Mouse (Mus musculus): ENCODE results near the gene Fmn2. TPM values are rescaled to one million over a fixed set of nuclear protein-coding genes. Genes with fewer than 3 reads are reported as not detected.

The Fmn2 gene
- total and polyA plus RNA-seq, 3 experiments, result not detected

DNA sequence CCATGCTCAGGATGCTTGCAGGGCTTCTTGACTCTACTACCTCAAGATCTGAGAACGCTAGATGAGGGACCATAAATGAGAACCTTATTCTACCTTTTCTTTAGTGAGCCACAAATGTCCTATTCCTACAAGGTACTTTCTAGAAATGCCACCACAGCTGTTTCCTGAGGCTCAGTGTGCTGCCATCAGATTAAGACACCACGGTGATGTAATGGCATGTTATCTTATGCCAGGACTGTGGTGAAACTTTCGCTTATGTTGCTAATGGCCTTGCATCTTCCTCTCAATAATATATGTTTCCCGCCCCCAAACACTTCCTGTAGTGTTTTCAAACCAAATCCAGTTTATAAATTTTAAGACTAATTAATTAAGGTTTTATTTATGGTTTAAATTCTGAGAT, 154.9 kb downstream of the Fmn2 start:
- Histone ChIP-seq H3K4me3 (ENCODE audit: low read depth, low read length) (no peak overlapping the region), H3K36me3 (replicated peaks) (no peaks in the 10 kb centered on the region), H3K9me3 (replicated peaks) (peaks cover 17% of the 10 kb centered on the region), H3K27me3 (ENCODE audit: insufficient read depth, low read length) (no peaks in the 10 kb centered on the region), H3K4me1 (ENCODE audit: insufficient read depth, low read depth, low read length) (no peaks in the 10 kb centered on the region)
- ATAC-seq (ENCODE audit: extremely low read depth, insufficient number of reproducible peaks, low FRiP score, poor library complexity, severe bottlenecking) (no peak), DNase-seq (ENCODE audit: low spot score) (no peak)
- TF ChIP-seq POLR2AphosphoS5 (IDR thresholded peaks at IDR 0.05; ENCODE audit: insufficient replicate concordance, low read depth, low read length) (no peak), GATA2 (IDR thresholded peaks at IDR 0.05; ENCODE audit: borderline replicate concordance, low read depth, low read length) (no peak), CTCF (IDR thresholded peaks at IDR 0.05; ENCODE audit: low read depth, low read length) (no peak), TAL1 (conservative IDR thresholded peaks at IDR 0.05; ENCODE audit: low read depth, low read length) (no peak), GATA1 (IDR thresholded peaks at IDR 0.05; ENCODE audit: borderline replicate concordance, low read length) (no peak)

- Histone ChIP-seq H3K9me3 (replicated peaks) (peaks cover 12% of the 10 kb centered on the region), H3K4me3 (ENCODE audit: low read depth, low read length) (no peak overlapping the region), H3K27me3 (ENCODE audit: insufficient read depth, low read length) (no peaks in the 10 kb centered on the region), H3K36me3 (replicated peaks) (no peaks in the 10 kb centered on the region), H3K4me1 (ENCODE audit: insufficient read depth, low read depth, low read length) (no peaks in the 10 kb centered on the region)
- TF ChIP-seq CTCF (IDR thresholded peaks at IDR 0.05; ENCODE audit: low read depth, low read length), result no peak
- no peak for TF ChIP-seq TAL1 (conservative IDR thresholded peaks at IDR 0.05; ENCODE audit: low read depth, low read length)
- no peak for TF ChIP-seq GATA1 (IDR thresholded peaks at IDR 0.05; ENCODE audit: borderline replicate concordance, low read length)
- TF ChIP-seq POLR2AphosphoS5 (IDR thresholded peaks at IDR 0.05; ENCODE audit: insufficient replicate concordance, low read depth, low read length), result no peak
- ATAC-seq (ENCODE audit: extremely low read depth, insufficient number of reproducible peaks, low FRiP score, poor library complexity, severe bottlenecking), result no peak
- DNase-seq (ENCODE audit: low spot score), result no peak
Observed at GRCm38 (mm10) chr1:174659459-174660223, 158.0 kb downstream of the Fmn2 start.

DNA sequence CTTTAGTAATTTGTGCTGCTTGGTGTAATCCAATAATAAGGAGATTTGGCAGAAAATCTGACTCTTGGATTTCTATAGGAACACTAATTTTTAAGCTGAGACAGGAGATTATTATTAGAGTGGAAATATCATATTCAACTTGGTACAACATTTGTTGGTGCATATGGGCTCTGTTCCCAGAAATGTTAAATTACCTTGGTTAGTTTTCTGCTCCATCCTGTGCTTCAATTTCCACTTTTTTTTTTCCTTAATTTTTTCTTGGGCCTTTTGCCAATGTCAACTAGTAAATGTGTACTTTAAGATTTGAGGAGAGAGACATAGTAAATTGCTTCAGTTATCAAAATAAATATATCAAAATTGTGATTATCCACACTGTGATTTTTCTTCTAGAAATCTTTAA, 163.5 kb downstream of the Fmn2 start:
- H3K4me1 ChIP-seq (ENCODE audit: insufficient read depth, low read depth, low read length), result no peaks in the 10 kb centered on the region
- peaks cover 2% of the 10 kb centered on the region; the same call in 1 of the 2 replicates for H3K9me3 ChIP-seq (replicated peaks)
- DNase-seq (ENCODE audit: low spot score), result no peak
- H3K27me3 ChIP-seq (ENCODE audit: insufficient read depth, low read length), result no peaks in the 10 kb centered on the region
- H3K36me3 ChIP-seq (replicated peaks), result no peaks in the 10 kb centered on the region
- no peak for ATAC-seq (ENCODE audit: extremely low read depth, insufficient number of reproducible peaks, low FRiP score, poor library complexity, severe bottlenecking)
- H3K4me3 ChIP-seq (ENCODE audit: low read depth, low read length), result no peak overlapping the region
- TF ChIP-seq GATA1 (IDR thresholded peaks at IDR 0.05; ENCODE audit: borderline replicate concordance, low read length) (no peak), GATA2 (IDR thresholded peaks at IDR 0.05; ENCODE audit: borderline replicate concordance, low read depth, low read length) (no peak), POLR2AphosphoS5 (IDR thresholded peaks at IDR 0.05; ENCODE audit: insufficient replicate concordance, low read depth, low read length) (no peak), CTCF (IDR thresholded peaks at IDR 0.05; ENCODE audit: low read depth, low read length) (no peak), TAL1 (conservative IDR thresholded peaks at IDR 0.05; ENCODE audit: low read depth, low read length) (no peak)

GRCm38 (mm10) chr1:174669132-174669531, 167.5 kb downstream of the Fmn2 start:
- no peak for ATAC-seq (ENCODE audit: extremely low read depth, insufficient number of reproducible peaks, low FRiP score, poor library complexity, severe bottlenecking)
- TF ChIP-seq TAL1 (conservative IDR thresholded peaks at IDR 0.05; ENCODE audit: low read depth, low read length), result no peak
- no peak for TF ChIP-seq POLR2AphosphoS5 (IDR thresholded peaks at IDR 0.05; ENCODE audit: insufficient replicate concordance, low read depth, low read length)
- no peak for TF ChIP-seq GATA1 (IDR thresholded peaks at IDR 0.05; ENCODE audit: borderline replicate concordance, low read length)
- TF ChIP-seq GATA2 (IDR thresholded peaks at IDR 0.05; ENCODE audit: borderline replicate concordance, low read depth, low read length), result no peak
- no peak for TF ChIP-seq CTCF (IDR thresholded peaks at IDR 0.05; ENCODE audit: low read depth, low read length)

DNA sequence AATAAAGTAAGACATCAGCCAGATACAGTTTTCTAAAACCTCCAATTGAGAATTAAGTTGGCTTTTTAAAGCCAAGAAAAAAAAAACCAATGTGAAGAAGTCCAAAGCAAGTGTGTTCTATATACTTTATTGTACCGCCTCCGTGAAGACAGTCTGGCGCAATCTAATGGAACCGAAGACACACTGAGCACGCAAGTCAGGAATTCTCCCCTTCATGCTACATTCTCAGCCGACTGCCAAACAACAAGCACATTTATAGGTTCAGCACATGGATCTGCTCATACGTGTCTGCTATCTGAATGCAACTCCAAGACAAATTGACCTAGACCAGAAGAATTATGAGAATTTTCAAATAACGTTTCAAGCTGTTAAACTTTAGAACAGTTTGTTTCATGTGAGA, 169.2 kb downstream of the Fmn2 start:
- Histone ChIP-seq H3K4me3 (ENCODE audit: low read depth, low read length) (no peak overlapping the region), H3K36me3 (replicated peaks) (no peaks in the 10 kb centered on the region), H3K27me3 (ENCODE audit: insufficient read depth, low read length) (no peaks in the 10 kb centered on the region), H3K4me1 (ENCODE audit: insufficient read depth, low read depth, low read length) (no peaks in the 10 kb centered on the region), H3K9me3 (replicated peaks) (peaks cover 8% of the 10 kb centered on the region)
- TF ChIP-seq CTCF (IDR thresholded peaks at IDR 0.05; ENCODE audit: low read depth, low read length), result no peak
- no peak for TF ChIP-seq TAL1 (conservative IDR thresholded peaks at IDR 0.05; ENCODE audit: low read depth, low read length)
- TF ChIP-seq POLR2AphosphoS5 (IDR thresholded peaks at IDR 0.05; ENCODE audit: insufficient replicate concordance, low read depth, low read length), result no peak
- TF ChIP-seq GATA2 (IDR thresholded peaks at IDR 0.05; ENCODE audit: borderline replicate concordance, low read depth, low read length), result no peak
- TF ChIP-seq GATA1 (IDR thresholded peaks at IDR 0.05; ENCODE audit: borderline replicate concordance, low read length), result no peak
- DNase-seq (ENCODE audit: low spot score) (no peak), ATAC-seq (ENCODE audit: extremely low read depth, insufficient number of reproducible peaks, low FRiP score, poor library complexity, severe bottlenecking) (no peak)

More at GRCm38 (mm10) chr1:174669132-174669531, 167.5 kb downstream of the Fmn2 start:
- Histone ChIP-seq H3K4me1 (ENCODE audit: insufficient read depth, low read depth, low read length) (no peaks in the 10 kb centered on the region), H3K4me3 (ENCODE audit: low read depth, low read length) (no peak overlapping the region), H3K27me3 (ENCODE audit: insufficient read depth, low read length) (no peaks in the 10 kb centered on the region), H3K9me3 (replicated peaks) (peaks cover 2% of the 10 kb centered on the region; the same call in 1 of the 2 replicates), H3K36me3 (replicated peaks) (no peaks in the 10 kb centered on the region)
- no peak for DNase-seq (ENCODE audit: low spot score)

- no peaks in the 10 kb centered on the region for H3K27me3 ChIP-seq (ENCODE audit: insufficient read depth, low read length)
- no peak for DNase-seq (ENCODE audit: low spot score)
- H3K4me1 ChIP-seq (ENCODE audit: insufficient read depth, low read depth, low read length), result no peaks in the 10 kb centered on the region
Observed at GRCm38 (mm10) chr1:174674586-174674985, 173.0 kb downstream of the Fmn2 start.

More at GRCm38 (mm10) chr1:174674586-174674985, 173.0 kb downstream of the Fmn2 start:
- Histone ChIP-seq H3K36me3 (replicated peaks) (no peaks in the 10 kb centered on the region), H3K9me3 (replicated peaks) (peaks cover 19% of the 10 kb centered on the region), H3K4me3 (ENCODE audit: low read depth, low read length) (no peak overlapping the region)
- TF ChIP-seq TAL1 (conservative IDR thresholded peaks at IDR 0.05; ENCODE audit: low read depth, low read length) (no peak), CTCF (IDR thresholded peaks at IDR 0.05; ENCODE audit: low read depth, low read length) (no peak), GATA2 (IDR thresholded peaks at IDR 0.05; ENCODE audit: borderline replicate concordance, low read depth, low read length) (no peak), POLR2AphosphoS5 (IDR thresholded peaks at IDR 0.05; ENCODE audit: insufficient replicate concordance, low read depth, low read length) (no peak), GATA1 (IDR thresholded peaks at IDR 0.05; ENCODE audit: borderline replicate concordance, low read length) (no peak)
- ATAC-seq (ENCODE audit: extremely low read depth, insufficient number of reproducible peaks, low FRiP score, poor library complexity, severe bottlenecking), result no peak
